Mouse (Mus musculus): ENCODE measurements around the gene Ssh2. TPM values are rescaled to one million over a fixed set of nuclear protein-coding genes. Genes with fewer than 3 reads are reported as not detected.
A peak's percentile ranks its signal among the peaks of the same experiment; 100 is the strongest.

Gene Ssh2
- polyA plus RNA-seq, 1 experiment from 2014 or later, result 7.4 TPM

DNA sequence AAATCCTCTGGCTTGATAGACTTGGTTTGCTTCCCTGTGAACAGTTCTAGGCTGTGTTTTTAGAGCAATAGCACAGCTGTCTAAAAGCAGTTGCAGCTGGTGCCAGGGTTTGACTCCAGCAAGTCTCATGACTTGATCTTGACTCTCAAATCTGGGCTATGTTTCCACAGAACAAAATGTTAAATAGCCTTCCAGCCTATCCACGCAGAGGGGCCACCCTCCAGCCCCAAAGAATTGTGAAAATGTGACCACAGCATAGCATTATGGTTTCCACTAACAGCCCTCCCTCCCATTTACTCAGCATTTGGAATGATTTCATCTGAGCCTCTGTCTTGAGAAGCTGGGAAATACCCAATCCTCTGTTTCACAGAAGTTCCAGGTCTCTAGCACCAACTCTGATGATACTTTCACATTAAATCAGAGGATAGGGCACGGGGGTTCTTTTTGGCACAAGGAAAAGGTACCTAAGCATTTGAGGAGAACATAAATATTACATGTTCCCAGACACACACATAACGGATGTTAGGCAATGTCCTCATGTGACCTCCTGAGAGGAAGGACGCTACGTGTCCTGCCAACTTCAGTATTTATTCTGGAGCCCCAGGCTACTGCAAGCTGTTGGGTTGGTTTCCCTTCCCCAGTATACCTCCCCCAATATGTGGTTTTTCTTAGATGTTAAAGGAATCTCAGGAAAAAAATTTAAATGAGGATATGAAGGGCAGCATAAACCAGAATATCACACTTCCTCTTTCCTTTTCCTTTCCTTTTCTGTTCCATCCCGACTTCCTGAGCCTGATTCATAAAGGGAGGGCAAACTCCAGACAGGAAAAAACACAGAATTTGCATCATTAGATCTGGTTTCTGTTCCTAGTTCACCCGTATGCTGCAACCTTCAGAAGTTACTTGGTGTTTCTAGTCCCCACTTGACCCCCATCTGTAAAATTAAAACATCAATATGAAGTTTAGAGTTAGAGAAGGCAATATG, 226.4 kb downstream of the Ssh2 start:
- H3K27ac ChIP-seq (ENCODE audit: low read length), result peak overlapping the region; percentile 27; the same call in 1 of the 2 replicates
- no peaks in the 10 kb centered on the region for H3K27me3 ChIP-seq (ENCODE audit: insufficient read depth, low read length)
- H3K9ac ChIP-seq (replicated peaks; ENCODE audit: low read length), result no peak overlapping the region
- no peak overlapping the region for H3K4me2 ChIP-seq (replicated peaks; ENCODE audit: low read depth, low read length)
- H3K4me1 ChIP-seq (ENCODE audit: insufficient read depth, low read length), result 0 out of 2 replicates have a peak, but pooled peaks cover 2% of the 10 kb centered on the region
- 54% methylated on average over 7 of the region's 7 CpGs for WGBS
- H3K4me3 ChIP-seq (ENCODE audit: low read length), result no peak overlapping the region
- no peaks in the 10 kb centered on the region for H3K9me3 ChIP-seq (ENCODE audit: low read length)
- H3K36me3 ChIP-seq (ENCODE audit: insufficient read depth, low read length), result 0 out of 2 replicates have a peak, but pooled peaks cover 4% of the 10 kb centered on the region
- no peak for ATAC-seq (ENCODE audit: low FRiP score, low TSS enrichment)

GRCm38 (mm10) chr11:77444939-77445338, 228.9 kb downstream of the Ssh2 start:
- Histone ChIP-seq H3K4me3 (ENCODE audit: low read length) (no peak overlapping the region), H3K27me3 (ENCODE audit: insufficient read depth, low read length) (no peaks in the 10 kb centered on the region), H3K4me1 (ENCODE audit: insufficient read depth, low read length) (0 out of 2 replicates have a peak, but pooled peaks cover 2% of the 10 kb centered on the region), H3K9ac (replicated peaks; ENCODE audit: low read length) (no peak overlapping the region), H3K27ac (ENCODE audit: low read length) (no peak overlapping the region), H3K9me3 (ENCODE audit: low read length) (no peaks in the 10 kb centered on the region), H3K36me3 (ENCODE audit: insufficient read depth, low read length) (peaks cover 3% of the 10 kb centered on the region; the same call in 1 of the 2 replicates), H3K4me2 (replicated peaks; ENCODE audit: low read depth, low read length) (no peak overlapping the region)
- 46% methylated on average over 2 of the region's 2 CpGs for WGBS
- ATAC-seq (ENCODE audit: low FRiP score, low TSS enrichment), result no peak

GRCm38 (mm10) chr11:77446628-77447041, 230.5 kb downstream of the Ssh2 start:
- Histone ChIP-seq H3K27ac (ENCODE audit: low read length) (no peak overlapping the region), H3K4me1 (ENCODE audit: insufficient read depth, low read length) (0 out of 2 replicates have a peak, but pooled peaks cover 2% of the 10 kb centered on the region), H3K27me3 (ENCODE audit: insufficient read depth, low read length) (no peaks in the 10 kb centered on the region), H3K36me3 (ENCODE audit: insufficient read depth, low read length) (peaks cover 7% of the 10 kb centered on the region; the same call in 1 of the 2 replicates), H3K9ac (replicated peaks; ENCODE audit: low read length) (no peak overlapping the region), H3K9me3 (ENCODE audit: low read length) (no peaks in the 10 kb centered on the region), H3K4me3 (ENCODE audit: low read length) (no peak overlapping the region), H3K4me2 (replicated peaks; ENCODE audit: low read depth, low read length) (no peak overlapping the region)
- peak; percentile 35; the same call in 1 of the 2 replicates for ATAC-seq (ENCODE audit: low FRiP score, low TSS enrichment)
- WGBS, result 63% methylated on average over 6 of the region's 6 CpGs

- ATAC-seq (ENCODE audit: low FRiP score, low TSS enrichment), result no peak
- Histone ChIP-seq H3K9ac (replicated peaks; ENCODE audit: low read length) (no peak overlapping the region), H3K27me3 (ENCODE audit: insufficient read depth, low read length) (no peaks in the 10 kb centered on the region), H3K4me1 (ENCODE audit: insufficient read depth, low read length) (0 out of 2 replicates have a peak, but pooled peaks cover 2% of the 10 kb centered on the region), H3K27ac (ENCODE audit: low read length) (no peak overlapping the region), H3K4me2 (replicated peaks; ENCODE audit: low read depth, low read length) (no peak overlapping the region), H3K36me3 (ENCODE audit: insufficient read depth, low read length) (peaks cover 14% of the 10 kb centered on the region; the same call in 1 of the 2 replicates), H3K4me3 (ENCODE audit: low read length) (no peak overlapping the region), H3K9me3 (ENCODE audit: low read length) (no peaks in the 10 kb centered on the region)
- 90% methylated on average over 7 of the region's 7 CpGs for WGBS
Observed at GRCm38 (mm10) chr11:77449224-77449623, 233.1 kb downstream of the Ssh2 start.

GRCm38 (mm10) chr11:77451670-77452069, 235.6 kb downstream of the Ssh2 start:
- no peaks in the 10 kb centered on the region for H3K9me3 ChIP-seq (ENCODE audit: low read length)
- H3K27me3 ChIP-seq (ENCODE audit: insufficient read depth, low read length), result no peaks in the 10 kb centered on the region
- no peak for ATAC-seq (ENCODE audit: low FRiP score, low TSS enrichment)
- no peak overlapping the region for H3K9ac ChIP-seq (replicated peaks; ENCODE audit: low read length)
- H3K4me3 ChIP-seq (ENCODE audit: low read length), result no peak overlapping the region
- H3K27ac ChIP-seq (ENCODE audit: low read length), result no peak overlapping the region
- no peak overlapping the region for H3K4me2 ChIP-seq (replicated peaks; ENCODE audit: low read depth, low read length)
- H3K36me3 ChIP-seq (ENCODE audit: insufficient read depth, low read length), result peaks cover 21% of the 10 kb centered on the region; the same call in 1 of the 2 replicates
- no peaks in the 10 kb centered on the region for H3K4me1 ChIP-seq (ENCODE audit: insufficient read depth, low read length)
- WGBS, result 95% methylated on average over 2 of the region's 2 CpGs

DNA sequence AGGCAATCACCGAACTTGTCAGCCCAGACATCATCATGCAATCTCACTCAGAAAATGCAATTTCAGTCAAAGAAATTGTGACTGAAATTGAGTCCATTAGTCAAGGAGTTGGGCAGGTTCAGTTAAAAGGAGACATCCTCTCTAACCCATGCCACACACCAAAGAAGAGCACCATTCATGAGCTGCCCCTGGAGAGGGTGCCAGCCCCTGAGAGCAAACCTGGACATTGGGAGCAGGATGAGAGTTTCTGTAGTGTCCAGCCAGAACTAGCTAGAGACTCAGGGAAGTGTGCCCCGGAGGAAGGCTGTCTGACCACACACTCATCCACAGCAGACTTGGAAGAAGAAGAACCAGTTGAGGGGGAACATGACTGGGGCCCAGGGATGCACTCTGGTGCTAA, 237.3 kb downstream of the Ssh2 start:
- Histone ChIP-seq H3K36me3 (ENCODE audit: insufficient read depth, low read length) (peaks cover 21% of the 10 kb centered on the region; the same call in 1 of the 2 replicates), H3K9me3 (ENCODE audit: low read length) (no peaks in the 10 kb centered on the region), H3K9ac (replicated peaks; ENCODE audit: low read length) (no peak overlapping the region), H3K27ac (ENCODE audit: low read length) (no peak overlapping the region), H3K4me1 (ENCODE audit: insufficient read depth, low read length) (no peaks in the 10 kb centered on the region), H3K4me2 (replicated peaks; ENCODE audit: low read depth, low read length) (no peak overlapping the region), H3K27me3 (ENCODE audit: insufficient read depth, low read length) (no peaks in the 10 kb centered on the region), H3K4me3 (ENCODE audit: low read length) (no peak overlapping the region)
- no peak for ATAC-seq (ENCODE audit: low FRiP score, low TSS enrichment)
- WGBS, result 95% methylated on average over 2 of the region's 2 CpGs

DNA sequence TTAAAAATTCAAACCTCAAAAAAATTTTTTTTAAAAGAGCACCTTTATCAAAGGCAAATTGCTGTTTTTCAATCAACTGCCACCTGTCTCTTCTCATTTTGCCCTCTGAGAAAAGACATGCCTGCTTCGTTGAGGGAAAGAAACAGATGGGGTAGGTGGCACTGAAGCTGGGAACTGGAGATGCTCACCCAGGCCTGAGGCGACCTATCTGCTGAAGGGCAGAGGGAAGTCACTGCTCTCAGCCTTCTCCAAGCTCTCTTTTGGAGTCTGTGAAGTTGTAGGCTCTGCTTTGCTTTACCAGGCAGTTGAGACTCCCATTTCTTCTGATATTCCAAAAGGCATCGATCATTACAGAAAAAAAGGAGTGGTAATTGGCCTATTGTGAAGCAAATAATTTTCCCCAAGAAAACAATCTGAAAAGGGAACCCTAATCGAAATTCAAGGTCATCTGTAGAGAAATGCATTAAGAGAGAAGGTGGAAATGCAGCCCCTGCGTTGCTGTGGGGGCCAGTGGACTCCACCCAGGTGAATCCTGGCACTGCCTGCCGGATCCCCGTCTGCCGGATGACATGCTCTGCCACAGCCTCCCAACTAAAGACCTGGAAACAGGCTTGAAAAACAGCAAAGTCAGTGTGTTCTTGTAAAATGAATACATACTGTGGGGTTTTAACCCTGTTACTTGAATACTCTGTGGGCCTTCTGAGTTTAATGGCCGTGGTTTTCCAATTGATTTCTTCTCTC, 239.9 kb downstream of the Ssh2 start:
- Histone ChIP-seq H3K9ac (replicated peaks; ENCODE audit: low read length) (no peak overlapping the region), H3K4me3 (ENCODE audit: low read length) (no peak overlapping the region), H3K36me3 (ENCODE audit: insufficient read depth, low read length) (peaks cover 15% of the 10 kb centered on the region; the same call in 1 of the 2 replicates), H3K4me1 (ENCODE audit: insufficient read depth, low read length) (no peaks in the 10 kb centered on the region), H3K27me3 (ENCODE audit: insufficient read depth, low read length) (peaks cover 4% of the 10 kb centered on the region; the same call in 1 of the 2 replicates), H3K4me2 (replicated peaks; ENCODE audit: low read depth, low read length) (no peak overlapping the region), H3K9me3 (ENCODE audit: low read length) (no peaks in the 10 kb centered on the region), H3K27ac (ENCODE audit: low read length) (no peak overlapping the region)
- 86% methylated on average over 9 of the region's 9 CpGs for WGBS
- ATAC-seq (ENCODE audit: low FRiP score, low TSS enrichment), result no peak

DNA sequence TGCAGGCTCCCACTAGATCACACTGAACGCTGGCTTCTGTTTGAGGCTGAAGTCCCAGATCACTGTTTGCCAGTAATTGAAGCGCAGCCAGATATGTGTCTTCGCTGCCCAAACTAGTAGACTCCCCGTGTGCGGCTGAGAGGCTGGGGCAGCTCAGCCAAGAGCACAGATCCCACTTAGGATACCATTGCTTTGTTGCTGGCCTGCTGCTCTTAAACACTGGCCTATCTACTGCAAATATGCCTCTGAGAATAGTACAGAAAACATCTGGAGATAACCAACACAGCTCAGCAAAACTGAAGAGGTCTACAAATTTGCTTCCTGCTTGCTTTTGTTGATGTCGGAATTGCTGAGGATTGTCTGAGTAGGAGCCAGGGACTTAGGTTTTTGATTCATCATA, 240.8 kb downstream of the Ssh2 start:
- H3K4me3 ChIP-seq (ENCODE audit: low read length), result no peak overlapping the region
- peaks cover 2% of the 10 kb centered on the region; the same call in 1 of the 2 replicates for H3K4me1 ChIP-seq (ENCODE audit: insufficient read depth, low read length)
- peaks cover 12% of the 10 kb centered on the region; the same call in 1 of the 2 replicates for H3K27me3 ChIP-seq (ENCODE audit: insufficient read depth, low read length)
- ATAC-seq (ENCODE audit: low FRiP score, low TSS enrichment), result no peak
- peaks cover 15% of the 10 kb centered on the region; the same call in 1 of the 2 replicates for H3K36me3 ChIP-seq (ENCODE audit: insufficient read depth, low read length)
- WGBS, result 74% methylated on average over 6 of the region's 6 CpGs
- H3K27ac ChIP-seq (ENCODE audit: low read length), result no peak overlapping the region
- H3K4me2 ChIP-seq (replicated peaks; ENCODE audit: low read depth, low read length), result no peak overlapping the region
- no peak overlapping the region for H3K9ac ChIP-seq (replicated peaks; ENCODE audit: low read length)
- H3K9me3 ChIP-seq (ENCODE audit: low read length), result no peaks in the 10 kb centered on the region

- peak overlapping the region; percentile 63 for H3K4me3 ChIP-seq (ENCODE audit: low read length)
- no peak overlapping the region for H3K27ac ChIP-seq (ENCODE audit: low read length)
- peaks cover 46% of the 10 kb centered on the region for H3K27me3 ChIP-seq (ENCODE audit: insufficient read depth, low read length)
- peak overlapping the region; percentile 99 for H3K4me2 ChIP-seq (replicated peaks; ENCODE audit: low read depth, low read length)
- peak overlapping the region; percentile 66 for H3K9ac ChIP-seq (replicated peaks; ENCODE audit: low read length)
- no peaks in the 10 kb centered on the region for H3K36me3 ChIP-seq (ENCODE audit: insufficient read depth, low read length)
- H3K4me1 ChIP-seq (ENCODE audit: insufficient read depth, low read length), result peaks cover 5% of the 10 kb centered on the region; the same call in 1 of the 2 replicates
- H3K9me3 ChIP-seq (ENCODE audit: low read length), result no peaks in the 10 kb centered on the region
- WGBS, result 4% methylated on average over 6 of the region's 6 CpGs
- ATAC-seq (ENCODE audit: low FRiP score, low TSS enrichment), result no peak
Observed at GRCm38 (mm10) chr11:77461856-77462255, 245.8 kb downstream of the Ssh2 start.

Measured in kidney, embryonic 16.5 days (tissue).